Mouse (Mus musculus): Measurements from ENCODE around the gene Tbc1d22a.

- TF ChIP-seq POLR2A (IDR thresholded peaks at IDR 0.05; ENCODE audit: borderline replicate concordance, control insufficient read depth, low read depth, low read length) (no peak), CTCF (IDR thresholded peaks at IDR 0.05; ENCODE audit: control insufficient read depth, insufficient read depth, low read length) (no peak)
These were observed 45.8 kb upstream of the Tbc1d22a start for GRCm38 (mm10) chr15:86168505-86168867.

All from bone marrow, adult 2 months (tissue).